Mouse (Mus musculus) limb, embryonic 11.5 days (tissue): ENCODE data around the gene Cdh13. TPM values are rescaled to one million over a fixed set of nuclear protein-coding genes. Genes with fewer than 3 reads are reported as not detected.
"Not testable (repeated sequence)": the region's sequence is repeated elsewhere in the genome, so short reads cannot be mapped to it uniquely, and the experiment has no call there.

Experiments
- ATAC-seq: fragments of 200-750 bp; cut with Nextera tagmentation; 2 replicates; pipeline ENCODE4 v1.8.0; 2017; ENCODE audit warnings: low read depth; ENCODE audit not compliant: insufficient number of reproducible peaks, low FRiP score, low TSS enrichment
- DNase-seq: peaks from one replicate; pipeline ENCODE4 v3.0.0-alpha.2; 2015; ENCODE audit warnings: low spot score
- H3K27ac ChIP-seq: fragments of 300-500 bp; sonication (generic); replicated peaks from 2 replicates; pipeline ENCODE4 v1.5.1; 2014; ENCODE audit warnings: low read depth, mild to moderate bottlenecking, low read length
- H3K27me3 ChIP-seq: fragments of 300-500 bp; sonication (generic); 2 replicates; pipeline ENCODE4 v1.6.1; 2014; ENCODE audit warnings: mild to moderate bottlenecking, low read length, mixed read lengths; ENCODE audit not compliant: control insufficient read depth, insufficient read depth
- H3K36me3 ChIP-seq: fragments of 300-500 bp; sonication (generic); 2 replicates; pipeline ENCODE4 v1.6.1; 2014; ENCODE audit warnings: mild to moderate bottlenecking, low read length, moderate library complexity, mixed read lengths; ENCODE audit not compliant: control insufficient read depth, insufficient read depth
- H3K4me1 ChIP-seq: fragments of 300-500 bp; sonication (generic); 2 replicates; pipeline ENCODE4 v1.6.1; 2014; ENCODE audit warnings: low read length, mixed read lengths; ENCODE audit not compliant: control insufficient read depth, insufficient read depth
- H3K4me2 ChIP-seq: fragments of 300-500 bp; sonication (generic); 2 replicates; pipeline ENCODE4 v1.6.1; 2014; ENCODE audit warnings: low read depth, mild to moderate bottlenecking, moderate library complexity; ENCODE audit not compliant: severe bottlenecking
- H3K4me3 ChIP-seq: fragments of 300-500 bp; sonication (generic); 2 replicates; pipeline ENCODE4 v1.5.1; 2014; ENCODE audit warnings: low read depth, low read length
- H3K9ac ChIP-seq: fragments of 300-500 bp; sonication (generic); 2 replicates; pipeline ENCODE4 v1.6.1; 2014; ENCODE audit warnings: mild to moderate bottlenecking, low read length
- H3K9me3 ChIP-seq: fragments of 300-500 bp; sonication (generic); 2 replicates; pipeline ENCODE4 v1.6.1; 2016; ENCODE audit warnings: low read length; ENCODE audit not compliant: control insufficient read depth
- WGBS: fragments of 180-500 bp; shearing (Covaris S2); extraction: QIAGEN DNeasy Blood & Tissue Kit; methylation state at CpG from one replicate; pipeline ENCODE4 v1.1.7; 2014; 5-methylcytosine and 5-hydroxymethylcytosine counted together
- polyA plus RNA-seq: library from polyadenylated mRNA; unstranded; fragments of >200 nt; fragmentation: Nextera tagmentation; extraction: Ambion mirVana; gene quantifications from 2 replicates; pipeline ENCODE4 v1.2.1, GENCODE M21; 2014

Gene Cdh13
- polyA plus RNA-seq, 1 experiment from 2014 or later, result 4.9 TPM

GRCm38 (mm10) chr8:119344190-119344856 lies 1060.8 kb downstream of the Cdh13 start, which contains the start of gene Hsbp1:
Gene Hsbp1 (plus strand): TSS chr8:119344488.
- Histone ChIP-seq H3K36me3 (peaks cover 15% of the 10 kb centered on the region), H3K4me1 (0 out of 2 replicates have a peak, but pooled peaks cover 3% of the 10 kb centered on the region), H3K4me3 (peak within 1 kb of the TSS; percentile 98), H3K4me2 (peak within 1 kb of the TSS; percentile 74), H3K27ac (no peak within 1 kb of the TSS), H3K9ac (peak within 1 kb of the TSS; percentile 77), H3K27me3 (no peaks in the 10 kb centered on the region), H3K9me3 (no peaks in the 10 kb centered on the region; the same call in 1 of the 2 replicates)
- peak; percentile 99 for DNase-seq
- peak; percentile 99 for ATAC-seq
- 2% methylated on average over 44 of the region's 52 CpGs for WGBS

DNA sequence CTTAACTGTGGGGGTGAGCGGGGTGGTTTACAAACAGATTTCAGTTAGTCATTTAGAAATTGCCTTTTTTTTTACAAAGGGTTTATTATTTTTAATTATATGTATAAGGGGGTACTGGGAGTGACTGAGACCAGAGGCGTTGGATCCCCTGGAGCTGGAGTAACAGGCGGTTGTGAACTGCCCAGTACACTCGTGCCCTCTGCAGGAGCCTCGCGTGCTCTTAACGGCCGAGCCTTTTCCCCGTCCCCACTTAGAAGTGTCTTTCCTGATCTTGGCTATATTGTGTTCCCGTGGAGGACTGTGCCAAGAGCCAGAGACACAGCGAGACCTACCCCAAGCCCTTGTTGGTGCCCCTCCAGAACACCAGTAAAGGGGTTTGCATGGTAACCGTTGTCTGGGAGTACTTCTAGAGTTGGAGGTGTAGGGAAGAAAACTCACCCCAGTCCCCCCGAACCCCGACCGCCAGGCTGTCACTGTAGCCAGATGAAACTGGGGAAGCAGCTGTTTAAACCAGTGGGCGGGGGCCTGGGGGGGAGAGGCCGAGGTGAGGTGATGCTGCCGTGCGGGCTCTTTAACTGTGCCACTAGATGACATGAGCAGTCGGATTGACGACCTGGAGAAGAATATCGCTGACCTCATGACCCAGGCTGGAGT lies 1061.6 kb downstream of the Cdh13 start:
- Histone ChIP-seq H3K4me1 (0 out of 2 replicates have a peak, but pooled peaks cover 3% of the 10 kb centered on the region), H3K27me3 (no peaks in the 10 kb centered on the region), H3K9ac (peak overlapping the region; percentile 77), H3K36me3 (peaks cover 19% of the 10 kb centered on the region), H3K9me3 (no peaks in the 10 kb centered on the region; the same call in 1 of the 2 replicates), H3K4me2 (peak overlapping the region; percentile 74), H3K4me3 (peak overlapping the region; percentile 98), H3K27ac (no peak overlapping the region)
- no peak for DNase-seq
- WGBS, result 59% methylated on average over 22 of the region's 22 CpGs
- ATAC-seq, result no peak

GRCm38 (mm10) chr8:119345683-119346075 lies 1062.1 kb downstream of the Cdh13 start:
- H3K9me3 ChIP-seq, result no peaks in the 10 kb centered on the region; the same call in 1 of the 2 replicates
- no peak overlapping the region for H3K4me3 ChIP-seq
- H3K27me3 ChIP-seq, result no peaks in the 10 kb centered on the region
- WGBS, result 84% methylated on average over 15 of the region's 15 CpGs
- peaks cover 21% of the 10 kb centered on the region for H3K36me3 ChIP-seq
- no peak overlapping the region for H3K9ac ChIP-seq
- 0 out of 2 replicates have a peak, but pooled peaks cover 3% of the 10 kb centered on the region for H3K4me1 ChIP-seq
- no peak overlapping the region for H3K27ac ChIP-seq
- DNase-seq (no peak), ATAC-seq (no peak)
- peak overlapping the region; percentile 74; the same call in 1 of the 2 replicates for H3K4me2 ChIP-seq

GRCm38 (mm10) chr8:119351647-119352046 lies 1068.1 kb downstream of the Cdh13 start:
- H3K9me3 ChIP-seq, result no peaks in the 10 kb centered on the region
- DNase-seq (no peak), ATAC-seq (no peak)
- no peak overlapping the region for H3K4me3 ChIP-seq
- H3K9ac ChIP-seq, result no peak overlapping the region
- H3K27ac ChIP-seq, result no peak overlapping the region
- H3K27me3 ChIP-seq, result no peaks in the 10 kb centered on the region
- no peaks in the 10 kb centered on the region for H3K4me1 ChIP-seq
- 94% methylated on average over 19 of the region's 19 CpGs for WGBS
- H3K4me2 ChIP-seq, result no peak overlapping the region
- peaks cover 21% of the 10 kb centered on the region for H3K36me3 ChIP-seq

- WGBS, result 81% methylated on average over 10 of the region's 10 CpGs
- no peak overlapping the region for H3K27ac ChIP-seq
- H3K27me3 ChIP-seq, result no peaks in the 10 kb centered on the region
- H3K9me3 ChIP-seq, result no peaks in the 10 kb centered on the region
- H3K36me3 ChIP-seq, result peaks cover 17% of the 10 kb centered on the region
- H3K9ac ChIP-seq, result no peak overlapping the region
- DNase-seq (no peak), ATAC-seq (no peak)
- no peaks in the 10 kb centered on the region for H3K4me1 ChIP-seq
- H3K4me3 ChIP-seq, result no peak overlapping the region
- no peak overlapping the region for H3K4me2 ChIP-seq
Measured at GRCm38 (mm10) chr8:119352977-119353658, 1069.6 kb downstream of the Cdh13 start.

GRCm38 (mm10) chr8:119353659-119354023 lies 1070.1 kb downstream of the Cdh13 start:
- Histone ChIP-seq H3K27me3 (no peaks in the 10 kb centered on the region), H3K36me3 (peaks cover 12% of the 10 kb centered on the region), H3K4me2 (no peak overlapping the region), H3K9ac (no peak overlapping the region), H3K27ac (no peak overlapping the region), H3K9me3 (no peaks in the 10 kb centered on the region), H3K4me1 (no peaks in the 10 kb centered on the region), H3K4me3 (no peak overlapping the region)
- DNase-seq (no peak), ATAC-seq (no peak)
- 88% methylated on average over 6 of the region's 6 CpGs for WGBS

- H3K9ac ChIP-seq, H3K36me3 ChIP-seq, H3K27me3 ChIP-seq, ATAC-seq, H3K4me3 ChIP-seq, H3K27ac ChIP-seq, H3K4me1 ChIP-seq, H3K4me2 ChIP-seq, H3K9me3 ChIP-seq: not testable (repeated sequence)
- DNase-seq, result peak; percentile 39
- 72% methylated on average over 5 of the region's 5 CpGs for WGBS
Measured at GRCm38 (mm10) chr8:119356631-119357030, 1073.1 kb downstream of the Cdh13 start.

- WGBS, result 50% methylated on average over 7 of the region's 7 CpGs
- Histone ChIP-seq H3K27ac (no peak overlapping the region), H3K27me3 (no peaks in the 10 kb centered on the region), H3K36me3 (no peaks in the 10 kb centered on the region), H3K4me1 (no peaks in the 10 kb centered on the region), H3K9me3 (no peaks in the 10 kb centered on the region), H3K9ac (no peak overlapping the region), H3K4me3 (no peak overlapping the region), H3K4me2 (no peak overlapping the region)
- ATAC-seq, result peak; percentile 50; the same call in 1 of the 2 replicates
- no peak for DNase-seq
Measured at GRCm38 (mm10) chr8:119358175-119358574, 1074.6 kb downstream of the Cdh13 start.
